Mouse (Mus musculus) thymus, adult 2 months (tissue): Measurements from ENCODE around the gene Dnaaf2.

ENCODE experiments used
- CTCF ChIP-seq: fragments of 200-500 bp; IDR thresholded peaks from 2 replicates; pipeline ENCODE4 v1.5.1; 2012; ENCODE audit warnings: mild to moderate bottlenecking, control low read depth, low read length, moderate library complexity, borderline replicate concordance; ENCODE audit not compliant: control insufficient read depth, poor library complexity, insufficient read depth; ENCODE audit errors: extremely low read depth
- POLR2A ChIP-seq: fragments of 200-500 bp; IDR thresholded peaks from 2 replicates; pipeline ENCODE4 v1.6.1; 2012; ENCODE audit warnings: mild to moderate bottlenecking, low read length, control low read depth, moderate library complexity; ENCODE audit not compliant: control insufficient read depth, poor library complexity, insufficient read depth; ENCODE audit errors: extremely low read depth

DNA sequence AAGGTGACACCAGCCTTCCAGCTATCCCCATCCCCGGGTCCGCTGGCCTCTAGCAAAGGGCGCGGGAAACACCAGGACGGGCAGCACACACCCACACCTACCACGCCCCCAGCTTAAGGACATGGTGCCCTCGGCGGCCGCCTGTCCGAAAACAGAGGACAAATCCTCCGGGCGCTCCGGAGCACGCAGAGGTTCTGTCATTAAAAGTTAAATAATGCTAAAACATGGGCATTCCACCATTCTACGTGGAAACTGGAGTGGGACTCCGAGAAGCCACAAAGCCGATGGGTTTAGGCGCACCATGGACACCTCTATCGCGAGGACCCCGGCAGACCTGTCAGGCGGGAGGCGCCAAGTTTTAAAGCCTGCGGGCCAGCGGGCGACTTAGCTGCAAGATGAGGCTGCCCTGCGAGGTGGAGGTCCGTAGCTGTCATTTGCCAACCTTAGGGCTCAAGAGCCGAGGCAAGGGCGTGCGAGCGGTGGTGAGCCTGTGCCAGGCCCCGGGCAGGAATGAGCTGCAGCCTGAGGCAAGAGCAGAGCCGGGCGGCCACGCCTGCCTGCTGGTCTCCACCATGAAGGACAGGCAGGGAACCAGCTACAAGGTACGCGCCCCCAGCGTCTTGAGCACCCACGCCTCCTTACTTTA, 29.6 kb downstream of the Dnaaf2 start, which contains the start of gene Lrr1:
- TF ChIP-seq POLR2A (no peak; the same call in 1 of the 2 replicates), CTCF (no peak)
